Mouse (Mus musculus) CH12.LX (cell line): ENCODE measurements at regions not wholly inside any gene's neighbourhood (a gene's known extent, or its start where the extent isn't known, plus 50 kb on each side); places are given as distances from the start of the nearest gene placed in this dataset.

Experiments
- DNase-seq: peaks from one replicate; pipeline ENCODE4 v3.0.0-alpha.2; 2013; ENCODE audit errors: extremely low read depth
- H3K27ac ChIP-seq: 2 replicates; pipeline ENCODE4 v1.5.1; 2012; ENCODE audit warnings: low read depth, mild to moderate bottlenecking, control low read depth, moderate library complexity; ENCODE audit not compliant: insufficient read depth
- H3K27me3 ChIP-seq: replicated peaks from 2 replicates; pipeline ENCODE3; 2012; ENCODE audit warnings: inconsistent platforms
- H3K36me3 ChIP-seq, 2 experiments: replicated peaks in 1 of 2; 2 replicates each; pipeline versions ENCODE3 to v1.6.1; 2012; ENCODE audit warnings: inconsistent platforms in 1 of 2, low read length in 1 of 2, mild to moderate bottlenecking in 1 of 2, mixed read lengths in 1 of 2, moderate library complexity in 1 of 2; ENCODE audit not compliant: control insufficient read depth in 1 of 2, insufficient read depth in 1 of 2
- H3K4me1 ChIP-seq, 2 experiments: 2 replicates each; pipeline ENCODE4 v1.6.1; 2012; ENCODE audit warnings: inconsistent platforms in 1 of 2, moderate library complexity in 1 of 2; ENCODE audit not compliant: insufficient read depth in 2 of 2, control insufficient read depth in 1 of 2
- H3K4me2 ChIP-seq: 2 replicates; pipeline ENCODE4 v1.6.1; 2012; ENCODE audit warnings: low read depth, mild to moderate bottlenecking, control low read depth; ENCODE audit not compliant: poor library complexity, insufficient read depth, severe bottlenecking
- H3K4me3 ChIP-seq, 3 experiments: fragments of 150-350 bp in 1 of 3; sonication (generic) in 1 of 3; replicated peaks in 1 of 3; 2 replicates each; pipeline versions ENCODE3 to v1.5.1; 2011 to 2012; ENCODE audit warnings: low read depth in 2 of 3, low read length in 2 of 3, mild to moderate bottlenecking in 2 of 3, moderate library complexity in 2 of 3, control low read depth in 1 of 3, improper control_type of control experiment in 1 of 3, inconsistent platforms in 1 of 3, mixed read lengths in 1 of 3; ENCODE audit not compliant: poor library complexity in 1 of 3
- H3K79me2 ChIP-seq: replicated peaks from 2 replicates; pipeline ENCODE4 v1.6.1; 2012; ENCODE audit warnings: mild to moderate bottlenecking, moderate library complexity; ENCODE audit not compliant: control insufficient read depth, poor library complexity, insufficient read depth, severe bottlenecking; ENCODE audit errors: extremely low read depth
- H3K9ac ChIP-seq: 2 replicates; pipeline ENCODE4 v1.6.1; 2012; ENCODE audit warnings: low read depth, mild to moderate bottlenecking, control low read depth, moderate library complexity; ENCODE audit not compliant: insufficient read depth
- H3K9me3 ChIP-seq: replicated peaks from 2 replicates; pipeline ENCODE3; 2012; ENCODE audit warnings: low read length, inconsistent platforms, mixed read lengths
- CHD2 ChIP-seq: IDR thresholded peaks from 2 replicates; pipeline ENCODE4 v1.6.1; 2011; ENCODE audit warnings: low read length, improper control_type of control experiment
- CTCF ChIP-seq, 2 experiments: IDR thresholded peaks in 1 of 2; conservative IDR thresholded peaks in 1 of 2; 2 replicates each; pipeline ENCODE4 v1.5.1; 2011 to 2012; ENCODE audit warnings: low read depth in 2 of 2, low read length in 2 of 2, improper control_type of control experiment in 1 of 2, inconsistent platforms in 1 of 2, mild to moderate bottlenecking in 1 of 2, moderate library complexity in 1 of 2
- E2F4 ChIP-seq: IDR thresholded peaks from 2 replicates; pipeline ENCODE4 v1.6.1; 2011; ENCODE audit warnings: low read depth, low read length, improper control_type of control experiment; ENCODE audit not compliant: insufficient replicate concordance
- ETS1 ChIP-seq: conservative IDR thresholded peaks from 2 replicates; pipeline ENCODE4 v1.6.1; 2012; ENCODE audit warnings: low read depth, mild to moderate bottlenecking, inconsistent platforms, low read length, improper control_type of control experiment, moderate library complexity
- GABPA ChIP-seq: IDR thresholded peaks from 2 replicates; pipeline ENCODE4 v1.6.1; 2012; ENCODE audit warnings: low read depth, low read length, improper control_type of control experiment, inconsistent platforms; ENCODE audit not compliant: insufficient replicate concordance
- HCFC1 ChIP-seq: IDR thresholded peaks from 2 replicates; pipeline ENCODE4 v1.6.1; 2012; ENCODE audit warnings: low read depth, mild to moderate bottlenecking, inconsistent platforms, low read length, improper control_type of control experiment
- IRF4 ChIP-seq: IDR thresholded peaks from 2 replicates; pipeline ENCODE4 v1.6.1; 2014; ENCODE audit warnings: low read depth, mild to moderate bottlenecking, inconsistent platforms, low read length, improper control_type of control experiment
- JUN ChIP-seq: IDR thresholded peaks from 2 replicates; pipeline ENCODE4 v1.6.1; 2011; ENCODE audit warnings: low read depth, mild to moderate bottlenecking, low read length, improper control_type of control experiment, moderate library complexity; ENCODE audit not compliant: insufficient read depth
- MAZ ChIP-seq: IDR thresholded peaks from 2 replicates; pipeline ENCODE4 v1.6.1; 2012; ENCODE audit warnings: low read depth, mild to moderate bottlenecking, inconsistent platforms, low read length, improper control_type of control experiment, moderate library complexity
- MXI1 ChIP-seq: IDR thresholded peaks from 2 replicates; pipeline ENCODE4 v1.6.1; 2011; ENCODE audit warnings: mild to moderate bottlenecking, low read depth, low read length, improper control_type of control experiment
- NELFE ChIP-seq: IDR thresholded peaks from 2 replicates; pipeline ENCODE4 v1.6.1; 2011; ENCODE audit warnings: low read depth, low read length, improper control_type of control experiment
- NRF1 ChIP-seq: IDR thresholded peaks from 2 replicates; pipeline ENCODE4 v1.6.1; 2014; ENCODE audit warnings: low read depth, mild to moderate bottlenecking, inconsistent platforms, low read length, improper control_type of control experiment, moderate library complexity
- POLR2A ChIP-seq: IDR thresholded peaks from 2 replicates; pipeline ENCODE4 v1.6.1; 2011; ENCODE audit warnings: low read depth, mild to moderate bottlenecking, improper control_type of control experiment, low read length
- RAD21 ChIP-seq: IDR thresholded peaks from 2 replicates; pipeline ENCODE4 v1.6.1; 2011; ENCODE audit warnings: low read depth, mild to moderate bottlenecking, low read length, improper control_type of control experiment, moderate library complexity
- SMC3 ChIP-seq: IDR thresholded peaks from 2 replicates; pipeline ENCODE4 v1.6.1; 2011; ENCODE audit warnings: low read depth, low read length, improper control_type of control experiment
- TBP ChIP-seq: conservative IDR thresholded peaks from 2 replicates; pipeline ENCODE4 v1.6.1; 2011; ENCODE audit warnings: low read depth, low read length, improper control_type of control experiment
- TCF12 ChIP-seq: IDR thresholded peaks from 2 replicates; pipeline ENCODE4 v1.6.1; 2014; ENCODE audit warnings: low read depth, mild to moderate bottlenecking, inconsistent platforms, low read length, improper control_type of control experiment
- USF1 ChIP-seq: IDR thresholded peaks from 2 replicates; pipeline ENCODE4 v1.6.1; 2014; ENCODE audit warnings: low read depth, mild to moderate bottlenecking, inconsistent platforms, low read length, improper control_type of control experiment
- ZC3H11A ChIP-seq: IDR thresholded peaks from 2 replicates; pipeline ENCODE4 v1.6.1; 2012; ENCODE audit warnings: low read depth, mild to moderate bottlenecking, inconsistent platforms, low read length, improper control_type of control experiment
- ZMIZ1 ChIP-seq: IDR thresholded peaks from 2 replicates; pipeline ENCODE4 v1.6.1; 2012; ENCODE audit warnings: low read depth, mild to moderate bottlenecking, inconsistent platforms, low read length, improper control_type of control experiment
- dilution Hi-C: fragments of 300-500 bp; cut with MboI; formaldehyde crosslinking; loops from 2 replicates; pipeline ENCODE4 v1.14.3; 2020; ENCODE audit warnings: low sequenced_read_pairs; ENCODE audit not compliant: extremely low pct_unique_long_range_greater_than_20kb, extremely low pct_ligation_motif_present
- in situ Hi-C: fragments of 300-500 bp; cut with MboI; formaldehyde crosslinking; loops from 3 replicates; pipeline ENCODE4 v1.14.3; 2019; ENCODE audit warnings: low sequenced_read_pairs, low pct_ligation_motif_present, low pct_unique_long_range_greater_than_20kb, mixed read lengths

DNA sequence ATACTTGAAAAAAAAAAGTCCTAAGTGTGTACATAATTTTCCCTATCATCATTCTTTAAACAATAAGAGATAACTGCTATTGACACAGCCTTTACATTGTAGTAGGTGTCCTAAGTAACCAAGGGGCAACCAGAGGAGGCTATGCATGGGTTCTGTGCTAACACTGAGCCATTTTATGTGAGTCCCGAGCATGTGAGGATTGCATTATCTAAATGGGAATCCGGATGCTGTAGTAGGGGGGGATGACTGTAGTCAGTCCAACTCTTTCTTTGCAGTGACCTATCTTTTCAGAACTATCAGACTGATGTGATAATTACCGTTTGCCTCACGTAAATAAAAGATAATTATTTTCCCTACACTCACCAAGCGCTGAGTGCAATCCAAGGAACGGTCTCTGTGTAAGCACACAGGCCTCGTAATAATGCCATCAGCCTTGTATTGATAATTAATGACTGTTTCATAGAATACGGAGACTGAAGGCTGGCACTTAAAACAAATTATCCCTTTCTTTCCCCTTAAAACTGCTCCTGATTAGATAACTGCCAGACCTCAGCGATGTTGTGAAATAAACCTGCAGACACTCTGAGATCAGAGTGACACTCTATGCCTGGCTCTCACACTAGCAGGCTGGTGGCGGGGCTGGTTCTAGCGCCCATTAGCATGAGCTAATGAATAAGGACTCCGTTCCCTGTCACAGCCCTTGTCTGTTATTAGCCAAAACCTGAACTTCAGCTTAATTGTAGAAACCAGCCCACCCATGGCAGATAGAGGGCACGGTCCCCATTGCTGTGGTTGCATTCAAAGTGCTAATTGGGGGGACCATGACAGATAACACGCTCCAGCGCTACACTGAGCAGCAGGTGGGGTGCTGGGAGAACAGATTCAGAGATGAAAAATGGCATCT lies 165.4 kb downstream of the Cd83 start:
- dilution Hi-C loops: no loop called here
- Histone ChIP-seq H3K9me3 (no peaks in the 10 kb centered on the region), H3K79me2 (no peaks in the 10 kb centered on the region), H3K4me3 (no peak overlapping the region), H3K27me3 (no peaks in the 10 kb centered on the region), H3K9ac (no peak overlapping the region), H3K27ac (no peak overlapping the region), H3K36me3 (no peaks in the 10 kb centered on the region), H3K4me1 (peaks cover 0 to 9% of the 10 kb centered on the region in 2 experiments; a peak in 2 of 4 replicates), H3K4me2 (no peak overlapping the region)
- in situ Hi-C loops: no loop called here
- DNase-seq: no peak
- no peak for TF ChIP-seq TCF12
- TF ChIP-seq E2F4: no peak
- no peak for TF ChIP-seq TBP
- TF ChIP-seq USF1: no peak
- no peak for TF ChIP-seq NELFE
- no peak for TF ChIP-seq MAZ
- TF ChIP-seq GABPA: no peak
- no peak for TF ChIP-seq RAD21
- no peak for TF ChIP-seq POLR2A
- TF ChIP-seq CTCF (conservative IDR thresholded peaks at IDR 0.05 in 1 of 2, IDR thresholded peaks at IDR 0.05 in 1 of 2; ENCODE audit: low read depth in 2 of 2, low read length in 2 of 2): no peak

DNA sequence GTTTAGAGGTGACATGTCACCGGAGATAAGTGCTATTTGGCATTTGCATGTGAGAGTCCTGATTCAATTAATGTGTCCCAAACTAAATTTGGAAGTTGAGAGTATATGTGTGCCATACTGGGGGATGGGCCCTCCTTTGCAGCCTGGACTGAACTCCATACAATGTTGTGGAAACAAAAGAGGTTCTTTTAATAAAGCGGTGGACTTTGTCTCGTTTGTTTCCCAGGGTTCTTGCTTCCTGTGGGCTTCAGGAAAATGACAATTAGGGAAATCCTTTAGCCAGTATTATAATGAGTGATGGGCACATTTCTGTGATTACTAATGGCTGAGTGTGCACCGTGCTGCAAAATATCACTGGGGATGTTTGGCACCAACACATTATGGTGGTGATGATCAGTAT lies 167.9 kb downstream of the Cd83 start:
- Histone ChIP-seq H3K36me3 (no peaks in the 10 kb centered on the region), H3K9me3 (no peaks in the 10 kb centered on the region), H3K79me2 (no peaks in the 10 kb centered on the region), H3K4me2 (no peak overlapping the region), H3K9ac (no peak overlapping the region), H3K4me1 (peaks cover 0 to 13% of the 10 kb centered on the region in 2 experiments; a peak in 2 of 4 replicates), H3K4me3 (no peak overlapping the region), H3K27me3 (no peaks in the 10 kb centered on the region), H3K27ac (no peak overlapping the region)
- no peak for TF ChIP-seq HCFC1
- no peak for TF ChIP-seq SMC3
- TF ChIP-seq CHD2: no peak
- TF ChIP-seq JUN: no peak
- no peak for TF ChIP-seq ZMIZ1
- TF ChIP-seq TCF12: no peak
- no peak for TF ChIP-seq IRF4
- TF ChIP-seq ETS1: no peak
- TF ChIP-seq TBP: no peak
- no peak for TF ChIP-seq MAZ
- TF ChIP-seq MXI1: no peak
- TF ChIP-seq POLR2A: no peak
- no peak for TF ChIP-seq NELFE
- no peak for TF ChIP-seq NRF1
- no peak for TF ChIP-seq ZC3H11A
- dilution Hi-C loops (no loop called here), in situ Hi-C loops (no loop called here)
- DNase-seq: no peak
